Mouse (Mus musculus) liver, embryonic 16.5 days (tissue): ENCODE measurements at regions not wholly inside any gene's neighbourhood (a gene's known extent, or its start where the extent isn't known, plus 50 kb on each side); places are given as distances from the start of the nearest gene placed in this dataset.

ENCODE experiments used
- ATAC-seq: fragments of 200-750 bp; cut with Nextera tagmentation; 2 replicates; pipeline ENCODE4 v1.8.0; 2017; ENCODE audit warnings: low read depth, mild to moderate bottlenecking, moderate number of reproducible peaks, moderate library complexity
- H3K27ac ChIP-seq: fragments of 300-500 bp; sonication (generic); 2 replicates; pipeline ENCODE4 v1.5.1; 2014; ENCODE audit warnings: mild to moderate bottlenecking, low read length
- H3K27me3 ChIP-seq: fragments of 300-500 bp; sonication (generic); 2 replicates; pipeline ENCODE4 v1.6.1; 2014; ENCODE audit warnings: low read depth, low read length, mixed read lengths; ENCODE audit not compliant: control insufficient read depth, insufficient read depth
- H3K36me3 ChIP-seq: fragments of 300-500 bp; sonication (generic); 2 replicates; pipeline ENCODE4 v1.6.1; 2014; ENCODE audit warnings: mild to moderate bottlenecking; ENCODE audit not compliant: control insufficient read depth, insufficient read depth
- H3K4me1 ChIP-seq: fragments of 300-500 bp; sonication (generic); 2 replicates; pipeline ENCODE4 v1.6.1; 2014; ENCODE audit warnings: low read depth, low read length, mixed read lengths; ENCODE audit not compliant: control insufficient read depth
- H3K4me2 ChIP-seq: fragments of 300-500 bp; sonication (generic); 2 replicates; pipeline ENCODE4 v1.6.1; 2014; ENCODE audit warnings: low read depth, low read length, mixed read lengths
- H3K4me3 ChIP-seq: fragments of 300-500 bp; sonication (generic); 2 replicates; pipeline ENCODE4 v1.5.1; 2014; ENCODE audit warnings: low read depth, mild to moderate bottlenecking, low read length
- H3K9ac ChIP-seq: fragments of 300-500 bp; sonication (generic); 2 replicates; pipeline ENCODE4 v1.6.1; 2014; ENCODE audit warnings: low read depth, low read length
- H3K9me3 ChIP-seq: fragments of 300-500 bp; sonication (generic); replicated peaks from 2 replicates; pipeline ENCODE4 v1.6.1; 2016; ENCODE audit warnings: low read length; ENCODE audit not compliant: control insufficient read depth
- WGBS: fragments of 180-500 bp; shearing (Covaris S2); extraction: QIAGEN DNeasy Blood & Tissue Kit; methylation state at CpG from one replicate; pipeline ENCODE4 v1.1.7; 2014; ENCODE audit not compliant: insufficient replicate concordance; 5-methylcytosine and 5-hydroxymethylcytosine counted together

- H3K4me2 ChIP-seq = no peak overlapping the region
- H3K9ac ChIP-seq = no peak overlapping the region
- H3K4me3 ChIP-seq = no peak overlapping the region
- no peak overlapping the region for H3K27ac ChIP-seq
- no peaks in the 10 kb centered on the region for H3K36me3 ChIP-seq
- no peak for ATAC-seq
- no peaks in the 10 kb centered on the region for H3K9me3 ChIP-seq
- no peaks in the 10 kb centered on the region for H3K27me3 ChIP-seq
- no peaks in the 10 kb centered on the region for H3K4me1 ChIP-seq
- 69% methylated on average over 9 of the region's 9 CpGs for WGBS
Measured at GRCm38 (mm10) chr16:57863206-57863860, 108.8 kb upstream of the Col8a1 start.

DNA sequence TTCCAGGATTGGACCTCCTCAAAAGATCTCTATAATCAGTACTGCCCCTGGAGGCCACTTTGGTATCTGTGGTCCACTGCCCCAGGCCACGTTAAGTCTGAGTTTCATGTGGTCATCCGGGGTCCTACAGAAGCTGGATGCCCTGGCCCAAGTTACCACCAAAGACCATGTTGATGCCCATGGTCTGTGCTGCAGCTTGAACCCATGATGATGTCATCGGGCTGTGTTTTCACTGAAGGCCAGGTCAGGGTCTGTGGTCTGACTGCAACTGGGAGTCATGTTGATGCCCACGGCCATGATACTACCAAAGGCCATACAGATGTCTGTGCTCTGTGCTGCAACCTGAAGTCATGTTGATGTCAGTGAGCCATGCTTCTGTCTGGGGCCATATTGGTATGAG, 122.3 kb upstream of the Col8a1 start:
- 59% methylated on average over 4 of the region's 4 CpGs for WGBS
- Histone ChIP-seq H3K4me2 (no peak overlapping the region), H3K9me3 (no peaks in the 10 kb centered on the region), H3K36me3 (no peaks in the 10 kb centered on the region), H3K27ac (no peak overlapping the region), H3K27me3 (no peaks in the 10 kb centered on the region), H3K9ac (no peak overlapping the region), H3K4me1 (no peaks in the 10 kb centered on the region), H3K4me3 (no peak overlapping the region)
- no peak for ATAC-seq

DNA sequence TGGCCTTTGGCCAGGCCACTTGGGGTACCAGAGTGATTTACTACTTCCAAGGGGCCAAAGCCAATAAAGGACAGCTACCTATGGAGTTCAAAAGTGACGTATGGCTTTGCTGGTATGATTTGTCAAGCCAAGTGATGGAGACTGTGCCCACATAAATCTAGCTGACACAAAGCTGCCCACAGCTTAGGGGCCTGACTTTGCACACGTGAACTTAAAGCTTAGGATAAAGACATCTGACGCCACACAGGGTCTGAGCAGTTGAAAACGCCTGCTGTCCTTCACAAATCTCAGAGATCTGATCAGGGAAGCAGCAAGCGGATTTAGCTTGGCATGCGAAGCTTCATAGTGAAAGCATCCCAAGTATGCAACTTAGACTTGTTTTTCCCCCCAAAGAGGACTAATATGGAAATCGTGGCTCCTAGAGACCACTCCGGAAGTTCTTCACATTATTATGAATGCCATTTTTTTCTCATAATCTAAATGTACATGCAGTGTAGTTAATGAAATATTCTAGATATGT, 127.1 kb upstream of the Col8a1 start:
- Histone ChIP-seq H3K27me3 (no peaks in the 10 kb centered on the region), H3K9me3 (no peaks in the 10 kb centered on the region), H3K4me1 (no peaks in the 10 kb centered on the region), H3K27ac (no peak overlapping the region), H3K36me3 (no peaks in the 10 kb centered on the region), H3K9ac (no peak overlapping the region), H3K4me2 (no peak overlapping the region), H3K4me3 (no peak overlapping the region)
- 64% methylated on average over 8 of the region's 8 CpGs for WGBS
- ATAC-seq = no peak

- Histone ChIP-seq H3K4me1 (no peaks in the 10 kb centered on the region), H3K4me3 (no peak overlapping the region), H3K9ac (no peak overlapping the region), H3K4me2 (no peak overlapping the region), H3K27me3 (no peaks in the 10 kb centered on the region), H3K27ac (no peak overlapping the region), H3K36me3 (no peaks in the 10 kb centered on the region), H3K9me3 (no peaks in the 10 kb centered on the region)
- ATAC-seq = no peak
- WGBS = 61% methylated on average over 2 of the region's 2 CpGs
Measured at GRCm38 (mm10) chr16:57888138-57888537, 133.6 kb upstream of the Col8a1 start.

GRCm38 (mm10) chr16:57888553-57888952, 134.0 kb upstream of the Col8a1 start:
- no peak for ATAC-seq
- H3K9ac ChIP-seq = no peak overlapping the region
- no peak overlapping the region for H3K4me2 ChIP-seq
- H3K27me3 ChIP-seq = no peaks in the 10 kb centered on the region
- no peaks in the 10 kb centered on the region for H3K4me1 ChIP-seq
- 53% methylated on average over 2 of the region's 2 CpGs for WGBS
- H3K36me3 ChIP-seq = no peaks in the 10 kb centered on the region
- no peak overlapping the region for H3K4me3 ChIP-seq
- no peaks in the 10 kb centered on the region for H3K9me3 ChIP-seq
- no peak overlapping the region for H3K27ac ChIP-seq

DNA sequence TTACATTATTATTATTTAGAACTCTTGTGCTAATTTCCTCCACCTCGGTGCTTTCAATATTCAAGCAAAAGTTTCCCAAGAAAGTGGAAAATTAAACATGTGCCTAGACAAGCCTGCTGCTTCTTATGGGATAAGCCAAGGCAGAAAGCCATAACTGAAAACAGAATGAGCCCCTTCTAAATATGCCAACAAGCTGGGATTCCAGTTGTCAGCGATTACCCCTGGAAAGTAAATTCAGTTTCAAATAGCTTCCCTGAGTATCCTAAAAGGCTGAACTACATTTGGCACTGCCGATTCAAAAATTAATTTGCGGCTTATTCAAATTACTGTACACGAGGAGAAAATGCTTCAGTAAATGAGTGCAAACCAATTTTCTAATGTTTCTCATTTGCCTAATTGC, 135.6 kb upstream of the Col8a1 start:
- Histone ChIP-seq H3K27ac (no peak overlapping the region), H3K9me3 (no peaks in the 10 kb centered on the region), H3K4me3 (no peak overlapping the region), H3K9ac (no peak overlapping the region), H3K27me3 (no peaks in the 10 kb centered on the region), H3K4me2 (no peak overlapping the region), H3K4me1 (no peaks in the 10 kb centered on the region), H3K36me3 (no peaks in the 10 kb centered on the region)
- WGBS = 69% methylated on average over 5 of the region's 5 CpGs
- ATAC-seq = no peak

- no peak overlapping the region for H3K4me3 ChIP-seq
- H3K9ac ChIP-seq = no peak overlapping the region
- H3K4me1 ChIP-seq = no peaks in the 10 kb centered on the region
- no peaks in the 10 kb centered on the region for H3K36me3 ChIP-seq
- no peaks in the 10 kb centered on the region for H3K9me3 ChIP-seq
- no peak overlapping the region for H3K27ac ChIP-seq
- H3K4me2 ChIP-seq = no peak overlapping the region
- no peak for ATAC-seq
- 54% methylated on average over 2 of the region's 2 CpGs for WGBS
- no peaks in the 10 kb centered on the region for H3K27me3 ChIP-seq
Measured at GRCm38 (mm10) chr16:57893111-57893510, 138.6 kb upstream of the Col8a1 start.

GRCm38 (mm10) chr16:57893698-57894352, 139.3 kb upstream of the Col8a1 start:
- 49% methylated on average over 5 of the region's 5 CpGs for WGBS
- Histone ChIP-seq H3K9ac (no peak overlapping the region), H3K4me1 (no peaks in the 10 kb centered on the region), H3K4me2 (no peak overlapping the region), H3K27me3 (no peaks in the 10 kb centered on the region), H3K4me3 (no peak overlapping the region), H3K9me3 (no peaks in the 10 kb centered on the region), H3K36me3 (no peaks in the 10 kb centered on the region), H3K27ac (no peak overlapping the region)
- ATAC-seq = no peak

GRCm38 (mm10) chr16:57901006-57901405, 146.5 kb upstream of the Col8a1 start:
- Histone ChIP-seq H3K36me3 (no peaks in the 10 kb centered on the region), H3K27ac (no peak overlapping the region), H3K9me3 (no peaks in the 10 kb centered on the region), H3K27me3 (no peaks in the 10 kb centered on the region), H3K4me2 (no peak overlapping the region), H3K4me3 (no peak overlapping the region), H3K9ac (no peak overlapping the region), H3K4me1 (no peaks in the 10 kb centered on the region)
- WGBS = 67% methylated on average over 4 of the region's 4 CpGs
- ATAC-seq = no peak
